Mouse (Mus musculus) liver, embryonic 11.5 days (tissue): ENCODE data around the gene Slc26a10. TPM values are rescaled to one million over a fixed set of nuclear protein-coding genes. Genes with fewer than 3 reads are reported as not detected.

ENCODE experiments used
- ATAC-seq: fragments of 200-750 bp; cut with Nextera tagmentation; replicated peaks from 2 replicates; pipeline ENCODE4 v1.8.0; 2017; ENCODE audit warnings: moderate number of reproducible peaks, mild to moderate bottlenecking, moderate TSS enrichment, moderate library complexity; ENCODE audit not compliant: low FRiP score
- DNase-seq: peaks from one replicate; pipeline ENCODE4 v3.0.0-alpha.2; 2017; ENCODE audit warnings: low spot score
- H3K27ac ChIP-seq: fragments of 300-500 bp; sonication (generic); 2 replicates; pipeline ENCODE4 v1.5.1; 2014; ENCODE audit warnings: mild to moderate bottlenecking, low read depth, low read length, control low read depth
- H3K27me3 ChIP-seq: fragments of 300-500 bp; sonication (generic); replicated peaks from 2 replicates; pipeline ENCODE4 v1.6.1; 2014; ENCODE audit warnings: low read length, mixed read lengths; ENCODE audit not compliant: control insufficient read depth, insufficient read depth
- H3K36me3 ChIP-seq: fragments of 300-500 bp; sonication (generic); 2 replicates; pipeline ENCODE4 v1.6.1; 2014; ENCODE audit warnings: mild to moderate bottlenecking, low read length, moderate library complexity, mixed read lengths; ENCODE audit not compliant: control insufficient read depth, insufficient read depth
- H3K4me1 ChIP-seq: fragments of 300-500 bp; sonication (generic); replicated peaks from 2 replicates; pipeline ENCODE4 v1.6.1; 2014; ENCODE audit warnings: low read length, mixed read lengths; ENCODE audit not compliant: control insufficient read depth, insufficient read depth
- H3K4me2 ChIP-seq: fragments of 300-500 bp; sonication (generic); 2 replicates; pipeline ENCODE4 v1.6.1; 2014; ENCODE audit warnings: mild to moderate bottlenecking, control low read depth, moderate library complexity
- H3K4me3 ChIP-seq: fragments of 300-500 bp; sonication (generic); 2 replicates; pipeline ENCODE4 v1.5.1; 2014; ENCODE audit warnings: low read depth, low read length, control low read depth
- H3K9ac ChIP-seq: fragments of 300-500 bp; sonication (generic); 2 replicates; pipeline ENCODE4 v1.6.1; 2014; ENCODE audit warnings: low read depth, low read length, control low read depth
- H3K9me3 ChIP-seq: fragments of 300-500 bp; sonication (generic); 2 replicates; pipeline ENCODE4 v1.6.1; 2016; ENCODE audit warnings: low read length, inconsistent platforms, mixed read lengths; ENCODE audit not compliant: control insufficient read depth
- WGBS: fragments of 180-500 bp; shearing (Covaris S2); extraction: QIAGEN DNeasy Blood & Tissue Kit; methylation state at CpG from one replicate; pipeline ENCODE4 v1.1.7; 2014; 5-methylcytosine and 5-hydroxymethylcytosine counted together
- polyA plus RNA-seq: library from polyadenylated mRNA; unstranded; fragments of >200 nt; fragmentation: Nextera tagmentation; extraction: Ambion mirVana; gene quantifications from 2 replicates; pipeline ENCODE4 v1.2.1, GENCODE M21; 2014

The Slc26a10 gene
- polyA plus RNA-seq = 3.6 and 5.2 TPM in 2 replicates

GRCm38 (mm10) chr10:127179871-127180694, at the start of gene Slc26a10:
Slc26a10 (minus strand) TSS chr10:127180645.
- Histone ChIP-seq H3K27ac (no peak within 1 kb of the TSS), H3K27me3 (peaks cover 55% of the 10 kb centered on the region), H3K4me2 (peak within 1 kb of the TSS; percentile 59), H3K36me3 (no peaks in the 10 kb centered on the region; the same call in 1 of the 2 replicates), H3K4me1 (peaks cover 44% of the 10 kb centered on the region), H3K4me3 (peak within 1 kb of the TSS; percentile 36), H3K9me3 (no peaks in the 10 kb centered on the region), H3K9ac (peak within 1 kb of the TSS; percentile 13; the same call in 1 of the 2 replicates)
- ATAC-seq = 0 out of 2 replicates have a peak, but pooled peaks have one; percentile 10
- DNase-seq = no peak
- 4% methylated on average over 34 of the region's 34 CpGs for WGBS

DNA sequence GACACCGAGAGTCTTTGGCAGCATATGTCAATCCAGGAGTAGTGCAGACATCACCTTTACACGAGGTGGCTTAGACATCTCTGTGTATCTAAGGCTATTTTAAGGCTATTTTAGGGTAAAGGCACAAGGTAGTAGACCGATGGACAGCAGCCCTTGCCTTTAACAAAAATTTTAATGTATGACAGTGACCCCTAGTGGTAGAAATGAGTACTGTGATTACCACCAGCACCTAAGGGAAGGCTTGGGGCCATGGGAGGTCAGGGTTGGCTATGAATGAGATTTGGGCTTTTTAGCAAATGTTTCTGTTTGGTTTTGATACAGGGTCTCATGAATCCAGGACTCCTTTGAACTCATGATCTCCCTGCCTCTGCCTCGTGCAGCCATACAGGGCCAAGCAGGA, 48.5 kb upstream of the Slc26a10 start:
- H3K36me3 ChIP-seq = no peaks in the 10 kb centered on the region
- no peak overlapping the region for H3K9ac ChIP-seq
- H3K9me3 ChIP-seq = no peaks in the 10 kb centered on the region
- H3K27ac ChIP-seq = no peak overlapping the region
- no peak overlapping the region for H3K4me2 ChIP-seq
- peak; percentile 63 for ATAC-seq
- H3K4me1 ChIP-seq = peaks cover 12% of the 10 kb centered on the region
- no peak for DNase-seq
- H3K4me3 ChIP-seq = no peak overlapping the region
- H3K27me3 ChIP-seq = no peaks in the 10 kb centered on the region; the same call in 1 of the 2 replicates
- 24% methylated on average over 4 of the region's 4 CpGs for WGBS

DNA sequence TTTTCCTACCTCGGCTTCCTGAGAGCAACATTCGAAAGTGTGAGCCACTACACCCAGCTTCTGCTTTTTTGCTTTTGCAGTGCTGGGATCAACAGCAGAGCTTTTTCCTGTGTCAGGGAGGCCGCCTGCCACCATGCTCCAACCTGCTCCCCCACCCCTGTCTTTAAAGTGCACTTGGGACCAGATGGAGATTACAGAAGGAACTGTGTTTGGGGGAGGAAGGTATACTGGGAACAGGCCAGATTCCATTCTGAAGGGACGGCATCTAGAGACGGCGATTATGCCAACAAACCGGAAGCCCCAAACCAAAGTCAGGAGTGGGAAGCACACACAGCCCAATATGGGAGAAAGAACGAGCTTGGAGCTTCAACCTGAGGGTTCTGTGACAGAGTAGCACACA, 46.7 kb upstream of the Slc26a10 start:
- DNase-seq = no peak
- WGBS = 67% methylated on average over 8 of the region's 8 CpGs
- H3K27ac ChIP-seq = no peak overlapping the region
- H3K36me3 ChIP-seq = no peaks in the 10 kb centered on the region
- H3K4me2 ChIP-seq = no peak overlapping the region
- H3K9me3 ChIP-seq = no peaks in the 10 kb centered on the region
- H3K27me3 ChIP-seq = no peaks in the 10 kb centered on the region; the same call in 1 of the 2 replicates
- ATAC-seq = no peak
- H3K4me3 ChIP-seq = no peak overlapping the region
- no peak overlapping the region for H3K9ac ChIP-seq
- peaks cover 12% of the 10 kb centered on the region for H3K4me1 ChIP-seq

- DNase-seq = no peak
- H3K27me3 ChIP-seq = no peaks in the 10 kb centered on the region; the same call in 1 of the 2 replicates
- 68% methylated on average over 8 of the region's 8 CpGs for WGBS
- ATAC-seq = no peak
- no peaks in the 10 kb centered on the region for H3K9me3 ChIP-seq
- H3K4me1 ChIP-seq = peaks cover 12% of the 10 kb centered on the region
- H3K4me2 ChIP-seq = no peak overlapping the region
- no peak overlapping the region for H3K9ac ChIP-seq
- no peak overlapping the region for H3K27ac ChIP-seq
- H3K4me3 ChIP-seq = no peak overlapping the region
- H3K36me3 ChIP-seq = no peaks in the 10 kb centered on the region
Measured at GRCm38 (mm10) chr10:127226318-127226895, 46.0 kb upstream of the Slc26a10 start.

DNA sequence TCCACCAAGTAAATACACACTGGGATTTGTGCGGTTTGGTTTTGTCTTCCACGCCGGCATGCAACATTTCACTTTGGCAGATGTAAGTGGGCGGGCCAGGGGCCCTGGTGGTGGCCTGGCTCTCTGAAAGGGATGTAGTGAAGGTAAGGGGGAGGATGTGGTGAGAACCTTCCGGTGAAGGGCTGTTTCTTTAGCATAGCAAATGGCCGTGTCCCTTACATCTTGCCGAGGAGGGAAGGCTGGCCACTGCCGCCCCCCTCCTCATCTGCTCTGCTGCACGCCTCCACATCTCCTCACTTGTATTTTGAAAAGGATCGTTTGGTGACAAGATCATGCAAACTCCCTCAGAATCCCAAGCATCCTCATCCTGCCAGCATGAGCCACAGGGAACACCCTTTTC, 45.3 kb upstream of the Slc26a10 start:
- Histone ChIP-seq H3K27me3 (no peaks in the 10 kb centered on the region; the same call in 1 of the 2 replicates), H3K9me3 (no peaks in the 10 kb centered on the region), H3K27ac (no peak overlapping the region), H3K9ac (no peak overlapping the region), H3K4me2 (no peak overlapping the region), H3K4me1 (peaks cover 10% of the 10 kb centered on the region), H3K4me3 (no peak overlapping the region), H3K36me3 (no peaks in the 10 kb centered on the region)
- DNase-seq (no peak), ATAC-seq (no peak)
- WGBS = 40% methylated on average over 10 of the region's 10 CpGs

DNA sequence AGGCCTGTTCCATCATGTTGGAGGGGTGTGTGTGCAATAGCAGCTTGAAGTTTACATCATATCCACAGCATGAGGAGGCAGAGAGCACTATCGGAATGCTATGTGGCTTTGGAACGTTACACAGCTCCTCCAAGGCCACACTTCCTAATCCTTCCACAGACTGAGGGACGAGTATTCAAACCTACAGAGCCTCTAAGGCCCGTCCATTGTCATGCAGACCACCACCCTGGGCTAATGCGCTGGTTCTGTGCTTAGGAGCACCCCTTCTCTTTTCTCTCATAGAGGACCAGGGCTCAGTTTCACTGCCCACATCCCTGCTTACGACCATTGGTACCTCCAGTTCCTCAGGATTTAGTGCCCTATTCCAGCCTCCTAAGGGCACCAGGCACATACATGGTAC, 44.8 kb upstream of the Slc26a10 start:
- H3K9ac ChIP-seq = no peak overlapping the region
- H3K4me2 ChIP-seq = no peak overlapping the region
- WGBS = 61% methylated on average over 6 of the region's 6 CpGs
- H3K9me3 ChIP-seq = no peaks in the 10 kb centered on the region
- H3K4me1 ChIP-seq = peaks cover 9% of the 10 kb centered on the region
- no peaks in the 10 kb centered on the region; the same call in 1 of the 2 replicates for H3K27me3 ChIP-seq
- DNase-seq (no peak), ATAC-seq (no peak)
- H3K36me3 ChIP-seq = no peaks in the 10 kb centered on the region
- H3K27ac ChIP-seq = no peak overlapping the region
- no peak overlapping the region for H3K4me3 ChIP-seq

GRCm38 (mm10) chr10:127218339-127218738, 37.9 kb upstream of the Slc26a10 start:
- 83% methylated on average over 2 of the region's 2 CpGs for WGBS
- DNase-seq (no peak), ATAC-seq (no peak)
- H3K9ac ChIP-seq = no peak overlapping the region
- no peaks in the 10 kb centered on the region for H3K36me3 ChIP-seq
- no peaks in the 10 kb centered on the region for H3K9me3 ChIP-seq
- H3K4me2 ChIP-seq = no peak overlapping the region
- H3K27ac ChIP-seq = no peak overlapping the region
- H3K4me3 ChIP-seq = no peak overlapping the region
- no peaks in the 10 kb centered on the region for H3K27me3 ChIP-seq
- peaks cover 7% of the 10 kb centered on the region for H3K4me1 ChIP-seq

DNA sequence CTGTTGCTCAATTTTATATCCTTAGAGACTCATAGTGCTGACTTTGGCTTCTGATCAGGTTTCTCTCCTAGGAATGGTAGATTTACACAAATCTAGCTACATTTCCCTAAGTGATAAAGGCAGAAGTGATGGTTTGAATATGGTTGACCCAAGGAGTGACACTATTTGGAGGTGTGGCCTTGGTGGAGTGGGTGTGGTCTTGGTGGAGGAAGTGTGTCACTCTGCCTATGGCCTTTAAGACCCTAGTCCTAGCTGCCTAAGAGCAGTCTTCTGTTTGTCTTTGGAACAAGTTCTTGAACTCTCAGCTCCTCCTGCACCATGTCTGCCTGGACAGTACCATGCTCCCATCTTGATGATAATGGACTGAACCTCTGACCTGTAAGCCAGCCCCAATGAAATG, 36.7 kb upstream of the Slc26a10 start:
- no peaks in the 10 kb centered on the region for H3K36me3 ChIP-seq
- no peaks in the 10 kb centered on the region for H3K27me3 ChIP-seq
- H3K9me3 ChIP-seq = no peaks in the 10 kb centered on the region
- no peak for ATAC-seq
- peaks cover 7% of the 10 kb centered on the region for H3K4me1 ChIP-seq
- no peak overlapping the region for H3K9ac ChIP-seq
- no peak for DNase-seq
- H3K4me3 ChIP-seq = no peak overlapping the region
- no peak overlapping the region for H3K4me2 ChIP-seq
- no peak overlapping the region for H3K27ac ChIP-seq
